Mouse (Mus musculus): ENCODE measurements around the gene Hist1h3e. TPM values are rescaled to one million over a fixed set of nuclear protein-coding genes. Genes with fewer than 3 reads are reported as not detected.

Gene Hist1h3e
- polyA plus RNA-seq (2015; fragmentation: Illumina TruSeq; extraction: RNeasy Lipid Tissue Mini Kit (QIAGEN cat#74804); ENCODE audit: insufficient read depth, low replicate concordance): not detected

GRCm38 (mm10) chr13:23561883-23562659, at the start of gene Hist1h3e:
Gene Hist1h3e (minus strand): TSS chr13:23562369.

DNA sequence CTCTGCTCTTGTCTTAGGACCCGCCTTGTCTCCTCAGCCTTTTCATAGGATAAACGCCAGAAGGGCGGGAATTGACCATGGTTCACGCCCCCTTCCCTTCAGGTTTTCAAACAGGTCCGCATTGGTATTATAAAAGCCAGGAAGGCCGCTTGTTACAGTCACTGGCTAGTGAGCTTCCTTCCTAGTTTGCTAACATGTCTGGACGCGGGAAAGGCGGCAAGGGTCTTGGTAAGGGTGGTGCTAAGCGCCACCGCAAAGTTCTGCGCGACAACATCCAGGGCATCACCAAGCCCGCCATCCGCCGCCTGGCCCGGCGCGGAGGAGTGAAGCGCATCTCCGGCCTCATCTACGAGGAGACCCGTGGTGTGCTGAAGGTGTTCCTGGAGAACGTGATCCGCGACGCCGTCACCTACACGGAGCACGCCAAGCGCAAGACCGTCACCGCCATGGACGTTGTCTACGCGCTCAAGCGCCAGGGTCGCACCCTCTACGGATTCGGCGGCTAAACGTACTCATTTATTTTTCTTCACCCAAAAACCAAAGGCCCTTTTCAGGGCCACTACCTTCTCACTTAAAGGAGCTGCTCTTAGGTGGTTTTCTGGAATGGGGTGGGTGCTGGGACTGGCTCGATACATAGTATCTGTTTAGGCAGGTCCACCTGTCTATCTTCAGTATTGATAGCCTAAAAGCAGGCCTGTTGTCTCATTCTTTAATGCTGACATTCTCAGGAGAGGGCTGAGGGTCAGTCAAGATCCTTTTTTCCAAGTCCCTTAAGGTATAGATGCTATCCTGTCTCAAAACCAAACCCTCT, 19.4 kb upstream of the Hist1h3e start, which contains the start of gene Hist1h4d:
TSS of gene Hist1h4d (plus strand) at position 191 of the 811 bp plus-strand sequence.

GRCm38 (mm10) chr13:23575271-23575851, 13.2 kb upstream of the Hist1h3e start, which contains the start of gene Hist1h3d:
Gene Hist1h3d (plus strand): TSS chr13:23575763.

GRCm38 (mm10) chr13:23573898-23574524, 11.8 kb upstream of the Hist1h3e start, which contains the start of the genes Hist1h2bf and Hist1h2ad:
Gene Hist1h2bf (minus strand): TSS chr13:23574196.
Gene Hist1h2ad (plus strand): TSS chr13:23574381.

DNA sequence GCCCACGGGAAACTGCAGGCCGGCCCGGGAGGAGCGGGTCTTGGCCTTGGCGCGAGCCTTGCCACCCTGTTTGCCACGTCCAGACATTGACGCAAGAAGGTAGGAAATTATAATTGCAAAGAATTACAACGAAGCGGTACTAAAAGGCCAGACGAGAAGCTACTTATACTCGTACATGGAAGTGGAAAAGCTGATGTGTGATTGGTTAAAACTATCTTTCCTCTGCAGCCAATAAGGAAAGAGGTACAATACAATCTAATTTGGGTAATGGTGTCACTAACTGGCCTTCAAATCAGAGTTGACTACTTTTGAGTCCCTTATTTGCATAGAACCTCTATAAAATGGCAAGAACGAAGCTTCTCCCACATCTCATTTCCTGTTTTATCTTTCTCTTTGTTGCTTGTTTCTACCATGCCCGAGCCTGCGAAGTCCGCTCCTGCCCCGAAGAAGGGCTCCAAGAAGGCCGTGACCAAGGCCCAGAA, 8.9 kb upstream of the Hist1h3e start, which contains the start of the genes Hist1h2ae and Hist1h2bg:
TSS of gene Hist1h2ae (minus strand) at position 199 of the 482 bp plus-strand sequence.
TSS of gene Hist1h2bg (plus strand) at position 375 of the 482 bp plus-strand sequence.

GRCm38 (mm10) chr13:23552962-23553361, 9.2 kb downstream of the Hist1h3e start, which contains the start of gene Hist1h1d:
Gene Hist1h1d (plus strand): TSS chr13:23553262.

GRCm38 (mm10) chr13:23551146-23551834, 10.9 kb downstream of the Hist1h3e start, which contains the start of gene Hist1h4f:
Gene Hist1h4f (minus strand): TSS chr13:23551648.

GRCm38 (mm10) chr13:23543965-23544786, 18.0 kb downstream of the Hist1h3e start, which contains the start of gene Hist1h3f:
Gene Hist1h3f (plus strand): TSS chr13:23544052.

GRCm38 (mm10) chr13:23542999-23543607, 19.1 kb downstream of the Hist1h3e start, which contains the start of gene Hist1h2bh:
Gene Hist1h2bh (minus strand): TSS chr13:23543392.

DNA sequence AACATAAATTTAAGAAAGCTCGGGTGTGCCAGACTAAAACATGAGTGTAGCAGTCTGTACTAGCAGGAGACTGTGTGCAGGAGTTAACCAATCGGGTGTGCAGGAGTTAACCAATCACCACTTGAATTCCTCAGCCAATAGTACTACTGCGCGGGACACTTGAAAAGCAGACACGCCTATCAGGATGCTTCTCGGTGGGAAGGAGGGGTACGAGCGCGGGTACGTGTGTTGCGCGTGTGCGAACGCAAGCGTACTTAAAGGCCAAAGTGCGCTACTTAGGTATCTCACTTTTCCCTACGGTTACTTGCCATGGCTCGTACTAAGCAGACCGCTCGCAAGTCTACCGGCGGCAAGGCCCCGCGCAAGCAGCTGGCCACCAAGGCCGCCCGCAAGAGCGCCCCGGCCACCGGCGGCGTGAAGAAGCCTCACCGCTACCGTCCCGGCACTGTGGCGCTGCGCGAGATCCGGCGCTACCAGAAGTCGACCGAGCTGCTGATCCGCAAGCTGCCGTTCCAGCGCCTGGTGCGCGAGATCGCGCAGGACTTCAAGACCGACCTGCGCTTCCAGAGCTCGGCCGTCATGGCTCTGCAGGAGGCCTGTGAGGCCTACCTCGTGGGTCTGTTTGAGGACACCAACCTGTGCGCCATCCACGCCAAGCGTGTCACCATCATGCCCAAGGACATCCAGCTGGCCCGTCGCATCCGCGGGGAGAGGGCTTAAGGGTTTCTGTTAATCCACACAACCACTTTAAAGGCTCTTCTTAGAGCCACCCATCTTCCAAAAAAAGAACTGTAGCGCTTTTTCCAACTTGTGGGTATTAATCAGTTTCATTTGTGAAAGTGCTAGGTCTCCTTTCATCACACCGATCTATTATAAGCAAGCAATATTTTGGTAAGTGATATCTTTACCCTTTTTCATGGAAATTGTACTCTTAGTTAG, 26.8 kb downstream of the Hist1h3e start, which contains the start of gene Hist1h3g:
TSS of gene Hist1h3g (plus strand) at position 286 of the 939 bp plus-strand sequence.

GRCm38 (mm10) chr13:23533560-23534367, 28.4 kb downstream of the Hist1h3e start, which contains the start of gene Hist1h2af:
Gene Hist1h2af (plus strand): TSS chr13:23533906.

DNA sequence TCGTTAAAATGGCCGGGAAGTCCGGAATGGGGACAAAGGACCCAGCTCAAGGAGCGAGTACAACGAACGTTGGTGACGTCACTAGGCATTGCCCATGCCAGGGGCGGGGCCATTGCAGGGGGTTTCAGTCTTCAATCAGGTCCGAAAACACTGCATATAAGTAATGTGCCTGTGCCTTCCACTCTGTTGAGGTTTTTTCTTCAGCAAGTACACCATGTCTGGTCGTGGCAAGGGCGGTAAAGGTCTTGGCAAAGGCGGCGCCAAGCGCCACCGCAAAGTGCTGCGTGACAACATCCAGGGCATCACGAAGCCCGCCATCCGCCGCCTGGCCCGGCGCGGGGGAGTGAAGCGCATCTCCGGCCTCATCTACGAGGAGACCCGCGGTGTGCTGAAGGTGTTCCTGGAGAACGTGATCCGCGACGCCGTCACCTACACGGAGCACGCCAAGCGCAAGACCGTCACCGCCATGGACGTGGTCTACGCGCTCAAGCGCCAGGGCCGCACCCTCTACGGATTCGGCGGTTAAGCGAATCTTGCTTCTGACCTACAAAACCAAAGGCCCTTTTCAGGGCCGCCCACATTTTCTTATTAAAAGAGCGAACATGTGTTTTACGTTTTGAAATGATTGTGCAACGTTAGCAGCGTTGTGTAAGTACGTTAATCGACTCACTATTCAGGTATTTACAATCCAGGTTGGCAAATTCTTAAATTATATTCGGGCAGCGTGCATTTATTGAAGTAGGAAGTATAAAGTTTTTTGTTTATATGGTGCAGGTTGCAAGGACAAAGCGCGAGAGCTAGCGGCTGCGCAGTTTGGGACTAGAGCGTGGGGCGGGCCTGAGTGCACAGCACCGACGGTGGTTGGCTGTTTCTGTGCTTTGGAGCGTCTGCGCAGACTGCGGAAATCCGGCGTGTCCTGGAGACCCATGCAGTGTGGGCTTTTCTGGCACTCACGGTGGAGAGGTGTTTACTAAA, 31.0 kb downstream of the Hist1h3e start, which contains the start of gene Hist1h4h:
TSS of gene Hist1h4h (plus strand) at position 150 of the 975 bp plus-strand sequence.

